Mouse (Mus musculus) heart, adult 2 months (tissue): ENCODE results near the gene Gper1. TPM values are rescaled to one million over a fixed set of nuclear protein-coding genes. Genes with fewer than 3 reads are reported as not detected.
A peak's percentile ranks its signal among the peaks of the same experiment; 100 is the strongest.

ENCODE experiments used
- DNase-seq, 2 experiments: peaks; one replicate each; pipeline ENCODE4 v3.0.0; 2021
- H3K27ac ChIP-seq: fragments of 200-600 bp; 2 replicates; pipeline ENCODE4 v1.8.1; 2022
- H3K27me3 ChIP-seq: fragments of 200-500 bp; 2 replicates; pipeline ENCODE4 v1.6.1; 2012; ENCODE audit warnings: mild to moderate bottlenecking, low read length, inconsistent platforms, mixed read lengths; ENCODE audit not compliant: control insufficient read depth, insufficient read depth
- H3K36me3 ChIP-seq: fragments of 200-500 bp; 2 replicates; pipeline ENCODE4 v1.6.1; 2012; ENCODE audit warnings: low read length, inconsistent platforms; ENCODE audit not compliant: control insufficient read depth, insufficient read depth
- H3K4me1 ChIP-seq: fragments of 200-500 bp; 2 replicates; pipeline ENCODE4 v1.6.1; 2011; ENCODE audit warnings: low read length; ENCODE audit not compliant: control insufficient read depth, insufficient read depth
- H3K4me3 ChIP-seq: fragments of 200-600 bp; 2 replicates; pipeline ENCODE4 v1.8.1; 2022
- H3K79me2 ChIP-seq: fragments of 200-500 bp; replicated peaks from 2 replicates; pipeline ENCODE4 v1.6.1; 2012; ENCODE audit warnings: mild to moderate bottlenecking, inconsistent platforms, low read length, moderate library complexity, mixed read lengths; ENCODE audit not compliant: control insufficient read depth, insufficient read depth
- H3K9ac ChIP-seq: fragments of 200-500 bp; 2 replicates; pipeline ENCODE4 v1.6.1; 2012; ENCODE audit warnings: low read depth, mild to moderate bottlenecking, control low read depth, inconsistent platforms, low read length, mixed read lengths
- CTCF ChIP-seq: fragments of 200-600 bp; IDR thresholded peaks from 2 replicates; pipeline ENCODE4 v1.8.1; 2022; ENCODE audit warnings: antibody characterized with exemption, mild to moderate bottlenecking, moderate library complexity
- EP300 ChIP-seq: fragments of 200-500 bp; IDR thresholded peaks from 2 replicates; pipeline ENCODE4 v1.6.1; 2011; ENCODE audit warnings: low read depth, low read length, control low read depth; ENCODE audit not compliant: insufficient read depth
- POLR2A ChIP-seq: fragments of 200-500 bp; IDR thresholded peaks from 2 replicates; pipeline ENCODE4 v1.6.1; 2011; ENCODE audit warnings: mild to moderate bottlenecking, low read depth, low read length, control low read depth; ENCODE audit not compliant: insufficient read depth
- WGBS: fragments of 180-500 bp; shearing (Covaris S2); methylation state at CpG from one replicate; pipeline ENCODE4 v1.1.7; 2018; 5-methylcytosine and 5-hydroxymethylcytosine counted together
- intact Hi-C: fragments of 180-260 bp; cut with DNase I; formaldehyde crosslinking; loops from one replicate; pipeline ENCODE4 v1.15.1; 2025
- polyA plus RNA-seq: library from polyadenylated mRNA; depleted of rRNA; stranded (reverse); fragments of >200 nt; gene quantifications from 2 replicates; pipeline ENCODE4 v1.2.3, GENCODE M21; 2012
- total RNA-seq, 2 experiments: library from RNA; stranded (reverse); gene quantifications; 2 replicates each; pipeline ENCODE4 v1.2.3; 2021

Gene Gper1
- total and polyA plus RNA-seq, 3 experiments, result 1.4 to 2.0 (median 1.5) TPM

DNA sequence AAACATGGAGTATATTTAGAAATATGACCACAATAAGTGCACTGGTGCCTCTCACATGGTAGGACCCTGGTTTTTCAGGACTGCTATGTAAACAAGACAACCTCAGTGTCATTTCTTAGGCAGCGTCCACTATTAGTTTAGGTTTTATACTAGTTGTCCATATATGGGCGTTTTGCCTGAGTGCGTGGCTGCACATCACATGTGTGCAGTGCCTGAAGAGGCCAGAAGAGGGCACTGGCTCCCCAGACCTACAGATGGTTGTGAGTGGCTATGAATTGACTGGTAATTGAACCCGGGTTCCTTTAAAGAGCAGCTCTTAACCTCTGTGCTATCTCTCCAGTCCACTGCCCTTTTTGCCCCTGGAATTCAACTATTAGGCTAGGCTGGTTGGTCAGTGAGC is 6.0 kb upstream of the Gper1 start:
- no peak overlapping the region for H3K4me3 ChIP-seq
- DNase-seq, result no peak
- H3K4me1 ChIP-seq, result no peaks in the 10 kb centered on the region
- H3K9ac ChIP-seq, result no peak overlapping the region
- no peaks in the 10 kb centered on the region for H3K79me2 ChIP-seq
- no peaks in the 10 kb centered on the region for H3K27me3 ChIP-seq
- intact Hi-C loops, result no loop called here
- no peaks in the 10 kb centered on the region for H3K36me3 ChIP-seq
- TF ChIP-seq CTCF (peak; percentile 43), POLR2A (no peak), EP300 (no peak)
- no peak overlapping the region for H3K27ac ChIP-seq
- 96% methylated on average over 4 of the region's 4 CpGs for WGBS

DNA sequence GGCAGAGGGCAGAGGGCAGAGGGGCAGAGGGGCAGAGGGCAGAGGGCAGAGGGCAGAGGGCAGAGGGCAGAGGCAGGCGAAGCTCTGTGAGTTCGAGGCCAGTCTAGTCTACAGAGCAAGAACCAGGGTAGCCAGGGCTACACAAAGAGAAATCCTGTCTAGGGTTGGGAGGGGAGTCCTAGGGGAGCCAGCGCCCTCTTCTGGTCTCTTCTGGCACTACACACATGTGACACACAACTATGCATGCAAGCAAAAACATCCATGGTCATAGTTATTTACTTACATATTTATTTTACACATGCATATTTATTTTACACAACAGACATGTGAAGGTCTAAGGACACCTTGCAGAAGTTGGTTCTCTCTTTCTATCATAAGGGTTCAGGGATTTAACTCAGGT is 5.5 kb upstream of the Gper1 start:
- Histone ChIP-seq H3K9ac (no peak overlapping the region), H3K79me2 (no peaks in the 10 kb centered on the region), H3K4me1 (no peaks in the 10 kb centered on the region), H3K27ac (no peak overlapping the region), H3K36me3 (no peaks in the 10 kb centered on the region), H3K4me3 (no peak overlapping the region), H3K27me3 (no peaks in the 10 kb centered on the region)
- no peak for DNase-seq
- WGBS, result 88% methylated on average over 3 of the region's 3 CpGs
- TF ChIP-seq EP300 (no peak), POLR2A (no peak), CTCF (peak; percentile 32)
- intact Hi-C loops, result no loop called here

DNA sequence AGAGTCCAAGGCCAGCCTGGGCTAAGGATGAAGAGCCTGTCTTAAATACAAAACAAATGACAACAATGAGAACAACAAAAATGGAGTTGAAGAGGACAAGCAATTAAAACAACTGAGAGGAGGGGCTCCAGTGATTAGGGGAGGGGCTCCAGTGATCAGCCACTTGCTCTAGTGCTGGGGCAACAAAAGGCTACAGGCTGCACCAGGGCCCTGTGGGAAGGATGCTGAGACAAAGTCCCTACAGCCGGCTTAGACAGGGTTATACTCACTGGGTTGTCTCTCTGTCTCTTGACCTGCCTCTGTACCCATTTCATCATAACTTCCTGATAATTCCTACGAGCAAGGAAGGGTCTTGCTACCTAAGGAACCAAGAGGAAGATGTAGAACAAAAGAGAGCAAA is 4.8 kb upstream of the Gper1 start:
- DNase-seq, result no peak
- no peak overlapping the region for H3K4me3 ChIP-seq
- no peak overlapping the region for H3K9ac ChIP-seq
- H3K79me2 ChIP-seq, result no peaks in the 10 kb centered on the region
- H3K4me1 ChIP-seq, result no peaks in the 10 kb centered on the region
- TF ChIP-seq POLR2A (no peak), EP300 (no peak), CTCF (no peak)
- no peaks in the 10 kb centered on the region for H3K27me3 ChIP-seq
- H3K27ac ChIP-seq, result no peak overlapping the region
- H3K36me3 ChIP-seq, result no peaks in the 10 kb centered on the region
- 60% methylated on average over 2 of the region's 2 CpGs for WGBS
- intact Hi-C loops, result no loop called here

DNA sequence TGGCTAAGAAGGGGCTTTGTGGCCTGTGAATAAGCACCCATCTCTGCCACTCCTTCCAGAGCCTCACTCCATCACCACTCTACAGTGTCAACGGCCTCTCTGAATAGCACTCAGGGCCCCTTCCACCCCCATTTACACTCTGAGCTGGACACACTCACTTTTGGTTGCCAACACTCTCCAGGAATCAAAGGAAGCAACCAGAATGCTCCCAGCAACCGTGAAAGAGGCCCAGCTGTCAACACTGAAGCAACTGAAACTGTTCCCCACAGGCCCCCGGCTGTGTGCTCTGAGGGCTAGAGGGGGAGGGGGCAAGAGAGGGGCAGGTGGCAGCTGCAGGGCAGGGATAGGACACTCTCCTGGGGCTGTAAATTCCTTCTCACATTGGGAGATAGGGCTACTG is 4.3 kb upstream of the Gper1 start:
- DNase-seq, result no peak
- H3K4me3 ChIP-seq, result no peak overlapping the region
- TF ChIP-seq POLR2A (no peak), EP300 (no peak), CTCF (no peak)
- 34% methylated on average over 3 of the region's 3 CpGs for WGBS
- no peaks in the 10 kb centered on the region for H3K27me3 ChIP-seq
- no peak overlapping the region for H3K27ac ChIP-seq
- H3K9ac ChIP-seq, result no peak overlapping the region
- intact Hi-C loops, result no loop called here
- no peaks in the 10 kb centered on the region for H3K36me3 ChIP-seq
- no peaks in the 10 kb centered on the region for H3K79me2 ChIP-seq
- no peaks in the 10 kb centered on the region for H3K4me1 ChIP-seq

DNA sequence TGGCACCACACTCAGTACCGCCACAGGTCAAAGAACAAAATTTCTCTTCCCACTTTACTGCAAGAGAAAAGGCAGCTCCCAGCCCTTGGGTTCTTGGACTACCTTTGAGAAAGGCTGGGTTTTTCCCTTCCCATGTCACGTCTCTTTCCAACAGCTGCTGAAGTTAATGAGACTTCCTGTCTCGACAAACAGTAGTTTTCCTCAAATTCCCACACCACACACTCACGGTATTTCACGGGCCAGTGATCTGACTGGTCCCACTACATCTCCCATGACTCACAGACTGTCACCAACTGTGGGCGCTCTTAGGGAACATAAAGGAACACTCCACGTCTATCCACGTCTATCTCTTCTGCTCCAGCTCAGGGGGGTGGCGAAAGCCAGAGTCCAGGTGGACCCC is 2.2 kb downstream of the Gper1 start:
- H3K4me1 ChIP-seq, result peaks cover 8% of the 10 kb centered on the region
- 68% methylated on average over 9 of the region's 9 CpGs for WGBS
- no peak overlapping the region for H3K27ac ChIP-seq
- TF ChIP-seq CTCF, result no peak
- no peak for TF ChIP-seq POLR2A
- no peak for TF ChIP-seq EP300
- no peaks in the 10 kb centered on the region for H3K27me3 ChIP-seq
- H3K79me2 ChIP-seq, result no peaks in the 10 kb centered on the region
- no peak for DNase-seq
- no peaks in the 10 kb centered on the region for H3K36me3 ChIP-seq
- no peak overlapping the region for H3K4me3 ChIP-seq
- intact Hi-C loops, result no loop called here
- H3K9ac ChIP-seq, result no peak overlapping the region

DNA sequence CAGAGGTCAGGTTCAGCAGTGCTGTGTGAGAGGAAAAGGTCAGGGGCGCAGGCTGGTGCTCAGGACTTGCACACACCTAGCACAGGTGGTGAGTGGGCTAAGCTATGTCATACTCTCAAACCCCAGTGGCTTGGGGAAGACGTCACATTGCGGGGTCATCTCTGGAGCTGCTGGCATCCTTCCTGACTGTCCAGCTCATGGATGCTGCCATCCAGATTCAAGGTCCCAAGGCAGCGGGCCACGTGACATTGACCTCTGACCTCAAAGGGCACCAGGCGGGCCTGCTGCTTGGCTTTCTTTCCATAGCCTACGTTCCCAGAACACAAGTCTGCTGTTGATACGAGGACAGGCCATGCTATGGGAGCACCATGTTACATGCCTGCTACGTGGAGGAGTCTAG is 4.0 kb downstream of the Gper1 start:
- H3K27me3 ChIP-seq, result no peaks in the 10 kb centered on the region
- TF ChIP-seq EP300, result no peak
- no peak for TF ChIP-seq CTCF
- H3K4me3 ChIP-seq, result no peak overlapping the region
- H3K36me3 ChIP-seq, result no peaks in the 10 kb centered on the region
- intact Hi-C loops, result no loop called here
- no peaks in the 10 kb centered on the region for H3K79me2 ChIP-seq
- no peak overlapping the region for H3K9ac ChIP-seq
- peaks cover 9% of the 10 kb centered on the region for H3K4me1 ChIP-seq
- no peak overlapping the region for H3K27ac ChIP-seq
- 91% methylated on average over 9 of the region's 9 CpGs for WGBS
- DNase-seq, result no peak
